Mouse (Mus musculus) embryo, embryonic 9.5 days (tissue): ENCODE data around the gene Vmn2r13.
"Not testable (repeated sequence)": the region's sequence is repeated elsewhere in the genome, so short reads cannot be mapped to it uniquely, and the experiment has no call there.

Experiments
- DNase-seq: peaks from one replicate; pipeline ENCODE4 v3.0.0-alpha.2; 2017; ENCODE audit errors: extremely low spot score

Vmn2r13 gene

DNA sequence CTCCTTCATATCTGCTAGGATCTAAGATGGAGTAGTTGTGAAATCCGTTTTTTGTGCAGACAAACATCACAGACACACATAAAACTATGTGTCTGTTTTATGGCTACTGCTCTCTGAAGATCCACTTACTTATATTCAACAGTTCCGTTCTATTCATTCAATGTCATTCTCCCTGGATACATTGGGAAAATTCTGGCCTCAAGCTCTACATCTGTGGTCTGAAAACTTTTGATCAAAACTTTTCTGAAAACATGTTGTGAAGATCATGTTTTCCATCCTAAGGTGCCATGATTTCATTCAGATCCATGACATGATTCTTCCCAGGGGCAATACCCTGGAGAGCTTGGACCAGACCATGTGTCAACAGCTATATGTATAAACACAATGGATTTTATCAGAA is at the start of gene Vmn2r13:
Gene Vmn2r13, minus strand, starts transcription at position 101 of the 400 bp plus-strand sequence.
- not testable (repeated sequence) for DNase-seq

DNA sequence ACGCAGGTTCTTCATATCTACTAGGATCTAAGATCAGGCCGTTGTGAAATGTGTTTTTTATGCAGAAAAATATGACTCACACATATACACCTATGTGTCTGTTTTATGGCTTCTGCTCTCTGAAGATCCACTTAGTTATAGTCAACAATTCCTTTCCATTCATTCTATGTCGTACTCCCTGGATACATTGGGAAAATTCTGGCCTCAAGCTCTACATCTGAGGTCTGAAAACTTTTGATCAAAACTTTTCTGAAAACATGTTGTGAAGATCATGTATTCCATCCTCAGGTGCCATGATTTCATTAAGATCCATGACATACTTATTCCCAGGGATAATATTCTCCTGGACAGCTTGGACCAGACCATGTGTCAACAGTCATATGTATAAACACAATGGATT is 32.6 kb upstream of the Vmn2r13 start, which contains the start of gene Vmn2r14:
Gene Vmn2r14, minus strand, starts transcription at position 101 of the 400 bp plus-strand sequence.
- no peak for DNase-seq

DNA sequence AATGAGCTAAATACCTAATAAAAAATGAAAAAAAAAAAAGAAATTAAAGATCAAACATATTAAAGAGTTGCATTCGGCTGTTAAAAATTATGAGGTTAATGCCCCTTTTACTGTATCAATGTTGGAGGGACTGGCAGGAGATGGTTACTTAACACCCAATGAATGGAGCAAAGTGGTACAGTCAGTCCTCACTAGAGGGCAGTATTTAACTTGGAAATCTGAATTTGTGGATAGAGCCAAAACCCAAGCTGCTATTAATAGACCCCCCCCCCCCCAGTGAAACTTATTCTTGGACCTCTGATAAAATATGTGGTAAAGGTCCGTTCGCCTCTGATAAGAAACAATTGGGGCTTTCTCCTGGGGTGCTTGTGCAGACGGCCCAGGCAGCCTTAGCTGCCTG is 25.1 kb downstream of the Vmn2r13 start:
- not testable (repeated sequence) for DNase-seq

DNA sequence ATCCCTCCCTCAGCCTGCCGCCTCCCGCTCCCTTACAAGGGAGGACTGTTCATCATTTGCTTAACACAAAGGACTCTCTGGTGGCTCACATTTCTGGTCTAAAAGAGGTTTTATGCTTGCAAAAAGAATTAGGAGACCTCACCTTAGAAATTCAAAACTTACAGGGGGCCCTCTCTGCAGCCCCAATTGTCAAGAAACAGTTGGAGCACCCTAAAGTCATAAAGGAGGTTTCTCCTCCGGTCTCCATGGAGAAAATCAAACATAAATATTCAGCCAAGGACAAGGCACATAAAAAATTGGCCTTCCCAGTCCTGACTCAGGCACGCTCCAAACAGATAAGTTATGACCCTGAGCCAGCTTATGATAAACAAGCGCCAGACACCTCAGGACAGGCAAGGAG is 31.9 kb downstream of the Vmn2r13 start:
- DNase-seq = no peak

DNA sequence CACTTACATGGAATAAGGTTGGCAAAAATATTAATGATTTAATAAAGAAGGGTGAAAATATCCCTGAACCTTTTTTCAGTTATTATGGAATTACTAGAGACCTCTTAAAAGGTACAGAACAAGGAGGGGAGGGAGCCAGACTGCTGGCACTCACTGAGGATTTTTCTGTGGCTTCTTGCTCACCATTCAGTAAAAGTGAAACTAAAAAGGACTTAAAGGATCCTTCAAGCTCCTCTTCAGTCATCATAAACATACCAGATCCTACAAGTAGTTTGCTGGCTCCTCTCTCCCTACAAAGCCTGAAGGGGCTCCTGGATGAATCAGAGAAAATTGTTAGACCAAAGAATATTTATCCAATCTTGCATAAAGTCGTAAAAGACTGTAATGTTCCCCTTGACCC is 32.4 kb downstream of the Vmn2r13 start:
- not testable (repeated sequence) for DNase-seq

DNA sequence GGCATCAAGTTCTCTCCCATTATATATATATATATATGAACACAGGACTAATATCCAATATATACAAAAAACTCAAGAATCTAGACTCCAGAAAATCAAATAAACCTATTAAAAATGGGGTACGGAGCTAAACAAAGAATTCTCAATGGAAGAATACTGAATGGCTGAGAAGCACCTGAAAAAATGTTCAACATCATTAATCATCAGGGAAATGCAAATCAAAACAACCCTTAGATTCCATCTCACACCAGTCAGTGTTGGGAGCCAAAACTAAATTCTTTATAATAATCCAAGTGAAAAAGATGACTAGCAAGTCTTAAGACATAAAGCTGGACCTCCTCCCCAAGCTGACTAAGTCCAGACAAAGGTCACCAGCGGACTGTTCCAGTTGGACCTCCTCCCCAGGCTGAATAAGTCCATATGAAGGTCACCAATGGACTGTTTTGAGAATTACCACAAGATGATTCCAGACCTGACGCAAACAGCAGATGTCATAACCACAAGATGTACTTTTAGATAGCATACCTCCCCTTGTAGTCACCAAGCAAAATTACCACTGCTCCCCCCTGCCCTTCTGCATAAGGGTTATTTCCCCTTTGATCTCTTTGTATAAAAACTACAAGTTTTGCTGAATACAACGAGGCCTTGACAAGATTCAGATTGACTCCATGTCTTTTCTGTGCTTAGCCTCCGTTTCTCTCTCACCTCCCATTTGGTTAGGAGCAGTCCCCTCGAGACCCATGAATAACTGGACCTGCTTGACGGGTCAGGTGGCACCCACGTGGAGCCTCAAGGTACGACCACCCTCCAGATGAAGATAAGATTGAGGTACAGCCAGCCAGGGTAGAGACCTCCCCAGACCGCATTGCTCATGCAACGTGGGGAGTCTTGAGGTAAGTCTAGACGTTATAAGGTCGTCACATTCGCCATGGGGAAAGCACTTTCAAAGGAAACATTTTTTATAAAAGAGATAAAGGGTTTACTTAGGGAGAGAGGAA is 33.2 kb downstream of the Vmn2r13 start:
- DNase-seq = not testable (repeated sequence)

DNA sequence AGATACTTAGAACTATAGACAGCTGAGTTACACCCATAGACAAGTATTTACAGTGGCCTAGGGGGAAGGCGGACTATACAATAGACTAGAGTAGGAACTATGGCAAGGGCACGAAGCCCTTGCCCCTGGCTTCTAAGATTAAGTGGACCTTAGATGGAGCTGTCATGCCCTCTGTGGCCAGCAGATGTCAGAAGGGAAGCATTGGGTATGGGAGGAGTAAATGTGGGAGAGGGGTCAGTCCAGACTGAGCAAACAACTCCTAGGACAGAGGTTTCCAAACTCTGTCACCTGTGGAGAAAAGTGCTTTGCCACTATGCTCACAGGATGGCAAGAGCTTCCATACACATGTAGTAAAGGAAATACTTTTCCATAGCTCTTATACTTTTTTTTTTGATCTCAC is 52.5 kb downstream of the Vmn2r13 start:
- no peak for DNase-seq

DNA sequence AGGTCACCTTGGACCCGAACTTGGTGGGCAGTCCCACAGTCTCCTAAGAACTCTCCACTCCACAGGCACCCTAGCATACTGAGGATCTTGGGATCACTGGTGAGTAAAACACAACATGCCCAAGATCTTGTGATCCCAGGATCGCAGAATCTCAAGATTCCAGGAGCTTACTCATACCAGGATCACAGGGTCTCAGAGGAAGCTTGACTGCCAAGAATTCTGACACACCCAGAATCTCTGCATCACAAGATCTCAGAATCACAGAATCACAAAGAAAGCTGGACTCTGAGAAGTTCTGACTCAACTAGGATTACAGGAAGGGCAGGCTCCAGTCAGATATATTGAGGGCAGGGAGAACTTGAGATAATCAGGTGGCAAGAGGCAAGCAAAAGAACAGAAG is 55.3 kb downstream of the Vmn2r13 start:
- DNase-seq = no peak
